Mouse (Mus musculus) lung, postnatal 14 days (tissue): ENCODE data around the gene Becn1.

Experiments used
- DNase-seq: peaks from one replicate; pipeline ENCODE4 v3.0.0; 2021

Becn1 gene

DNA sequence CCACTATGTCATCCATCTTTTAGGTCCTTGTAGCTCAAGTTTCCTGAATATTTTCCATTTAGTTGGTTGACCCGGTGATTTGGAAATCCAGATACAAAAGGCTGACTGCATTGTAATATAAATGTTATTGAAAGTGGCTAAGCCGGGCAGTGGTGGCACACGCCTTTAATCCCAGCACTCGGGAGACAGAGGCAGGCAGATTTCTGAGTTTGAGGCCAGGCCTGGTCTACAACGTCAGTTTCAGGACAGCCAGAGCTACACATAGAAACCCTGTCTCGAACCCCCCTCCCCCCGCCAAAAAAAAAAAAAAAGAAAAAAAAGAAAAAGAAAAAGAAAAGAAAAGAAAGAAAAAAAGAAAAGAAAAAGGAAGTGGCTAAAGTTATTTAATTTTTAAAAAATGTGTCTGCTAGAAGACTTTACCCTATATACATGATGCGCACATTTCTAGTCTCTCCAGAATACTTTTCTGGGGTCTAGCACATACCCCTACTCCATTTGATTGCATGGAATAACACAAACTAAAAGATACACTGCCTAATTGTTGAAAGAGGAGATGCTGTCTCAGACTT is 13.1 kb upstream of the Becn1 start:
- no peak for DNase-seq

DNA sequence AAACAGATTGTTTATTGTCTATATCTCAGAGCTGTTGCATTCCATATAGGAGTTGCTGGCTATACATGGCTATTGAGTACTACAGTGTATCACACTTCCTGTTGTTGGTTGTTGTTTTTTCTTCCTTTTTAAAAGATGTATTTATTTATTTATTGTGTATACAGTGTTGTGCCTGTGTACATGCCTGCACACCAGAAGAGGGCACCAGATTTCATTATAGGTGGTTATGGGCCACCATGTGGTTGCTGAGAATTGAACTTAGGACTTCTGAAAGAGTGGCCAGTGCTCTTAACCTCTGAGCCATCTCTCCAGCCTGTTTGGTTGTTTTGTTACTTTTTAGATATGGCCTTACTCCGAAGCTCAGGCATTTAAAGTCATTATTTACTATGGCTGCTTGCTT is 12.5 kb upstream of the Becn1 start:
- DNase-seq, result no peak

DNA sequence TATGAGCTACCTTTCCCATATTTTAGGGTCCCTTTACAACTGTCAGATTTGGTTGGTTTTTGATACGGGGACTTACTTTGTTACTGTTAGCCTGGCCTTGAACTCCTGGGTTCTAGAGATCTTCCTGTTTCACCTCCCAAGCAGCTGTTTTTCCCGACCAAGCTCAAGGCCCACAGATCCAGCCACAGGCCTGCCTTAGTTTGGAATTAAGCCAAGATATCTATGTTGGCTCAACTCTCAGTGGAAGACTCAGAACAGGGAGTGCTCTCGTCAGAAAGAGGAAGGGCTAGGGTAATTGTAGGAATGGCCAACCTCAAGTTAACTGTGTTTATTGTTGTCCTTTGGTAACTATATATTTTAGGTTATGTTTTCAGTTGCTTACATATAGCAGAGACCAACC is 10.1 kb upstream of the Becn1 start:
- no peak for DNase-seq

DNA sequence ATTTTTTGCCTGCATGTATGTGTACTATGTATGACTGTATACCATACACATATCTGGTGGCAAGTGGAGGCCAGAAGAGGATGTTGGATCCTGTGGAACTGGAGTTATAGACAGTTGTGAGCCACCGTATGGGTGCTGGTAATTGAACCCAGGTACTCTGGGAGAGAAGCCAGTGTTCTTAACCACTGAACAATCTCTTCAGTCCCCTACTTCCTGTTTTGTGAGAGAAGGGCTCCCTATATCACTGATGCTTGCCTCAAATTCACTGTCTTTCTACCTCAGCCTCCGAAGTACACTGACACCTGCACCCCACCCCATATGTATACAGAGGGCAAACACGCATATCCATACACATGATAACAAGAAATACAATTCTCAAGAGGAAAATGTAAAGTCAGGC is 9.0 kb upstream of the Becn1 start:
- DNase-seq, result no peak

DNA sequence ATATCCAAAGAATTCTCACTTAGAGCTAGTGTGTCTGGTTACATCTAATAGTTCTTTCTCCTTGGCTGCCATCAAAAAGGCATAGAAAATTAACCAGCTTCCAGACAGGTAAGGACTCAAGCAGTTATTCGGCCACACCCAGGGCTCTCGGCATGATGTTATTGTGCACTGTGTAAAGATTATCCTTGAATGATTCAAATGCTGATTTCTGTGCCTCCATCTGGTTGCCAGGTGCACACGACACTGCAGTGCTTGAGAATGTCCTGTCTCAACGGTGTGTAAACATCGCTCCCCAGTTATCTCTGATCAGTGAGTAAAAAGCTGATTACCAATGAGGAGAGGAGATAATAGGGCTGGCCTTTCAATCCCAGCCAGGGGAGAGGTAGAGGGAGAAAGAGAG is 5.7 kb upstream of the Becn1 start:
- no peak for DNase-seq

DNA sequence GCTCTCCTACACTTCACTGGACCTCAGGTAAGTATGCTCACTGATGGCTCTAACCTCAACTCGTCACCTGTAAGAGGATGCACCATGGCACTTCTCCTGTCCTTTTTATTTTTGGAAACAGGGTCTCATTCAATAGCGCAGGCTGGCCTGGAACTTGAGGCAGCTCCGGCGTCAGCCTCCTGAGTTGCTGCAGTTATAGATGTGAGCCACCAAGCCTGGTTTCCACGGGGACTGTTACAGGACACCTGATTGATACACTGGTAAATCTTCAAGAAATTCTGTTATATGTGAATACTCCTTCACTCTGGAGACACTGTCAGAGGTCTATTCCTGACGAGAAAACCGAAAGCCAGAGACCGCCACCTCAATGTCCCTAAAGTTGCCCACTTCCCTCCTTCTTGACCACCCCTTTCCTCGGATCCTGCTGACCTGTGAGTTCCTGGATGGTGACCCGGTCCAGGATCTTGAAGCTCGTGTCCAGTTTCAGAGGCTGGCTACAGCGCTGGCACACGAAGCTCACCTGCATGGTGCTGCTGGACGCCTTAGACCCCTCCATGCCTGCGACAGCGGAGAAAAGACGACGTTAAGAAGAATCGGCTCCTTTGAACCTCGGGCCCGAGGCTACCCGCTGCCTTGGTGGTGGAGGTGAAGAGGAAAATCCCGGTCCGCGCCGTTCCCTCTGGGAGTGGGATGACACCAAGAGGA is 635 bp downstream of the Becn1 start:
- no peak for DNase-seq

DNA sequence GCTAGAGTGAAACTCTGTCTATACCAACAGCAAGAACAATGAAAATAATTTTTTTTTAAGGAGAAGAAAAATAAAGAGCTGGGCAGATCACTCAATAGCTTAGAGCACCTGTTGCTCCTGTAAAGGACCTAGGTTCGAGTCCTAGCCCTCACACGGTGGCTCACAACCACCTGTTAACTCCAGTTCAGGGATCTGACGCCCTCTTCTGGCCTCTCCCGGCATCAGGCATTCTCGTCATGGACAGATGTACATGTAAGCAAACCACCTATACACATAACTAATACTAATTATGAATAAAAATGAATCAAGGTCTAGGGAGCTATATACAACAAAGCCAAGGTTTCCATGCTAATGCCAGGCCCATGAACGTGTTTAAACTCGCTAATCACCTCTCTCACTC is 1.2 kb downstream of the Becn1 start:
- no peak for DNase-seq

DNA sequence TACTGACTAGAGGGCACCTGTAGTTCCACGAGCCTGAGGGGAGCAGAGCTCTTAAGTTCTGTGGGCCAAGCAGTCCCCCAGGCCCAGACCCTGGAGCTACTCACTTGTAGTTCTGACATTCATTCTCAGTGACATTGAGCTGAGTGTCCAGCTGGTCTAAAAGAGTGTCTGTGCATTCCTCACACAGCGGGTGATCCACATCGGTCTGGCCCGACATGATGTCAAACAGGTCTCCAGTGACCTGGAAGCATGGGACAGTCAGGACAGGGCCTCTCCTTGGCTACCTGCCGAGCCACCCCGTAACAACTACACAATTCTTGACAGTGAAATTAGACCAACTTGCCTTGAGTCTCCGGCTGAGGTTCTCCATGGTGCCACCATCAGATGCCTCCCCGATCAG is 6.9 kb downstream of the Becn1 start:
- no peak for DNase-seq

DNA sequence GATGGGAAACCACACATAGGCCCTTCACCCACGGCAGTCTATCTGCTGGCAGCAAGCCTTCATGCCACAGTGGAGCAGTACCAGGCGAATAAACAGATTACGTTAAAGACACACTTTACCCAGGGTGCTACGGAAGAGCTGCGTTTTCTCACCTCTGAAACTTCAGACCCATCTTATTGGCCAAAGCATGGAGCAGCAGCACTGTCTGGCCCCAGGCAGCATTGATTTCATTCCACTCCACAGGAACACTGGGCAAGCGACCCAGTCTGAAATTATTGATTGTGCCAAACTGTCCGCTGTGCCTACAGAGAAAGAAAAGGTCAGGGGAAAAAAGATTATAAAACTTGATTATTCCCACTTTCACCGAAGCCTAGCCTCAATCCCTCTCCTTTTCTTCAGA is 10.9 kb downstream of the Becn1 start:
- DNase-seq, result no peak

DNA sequence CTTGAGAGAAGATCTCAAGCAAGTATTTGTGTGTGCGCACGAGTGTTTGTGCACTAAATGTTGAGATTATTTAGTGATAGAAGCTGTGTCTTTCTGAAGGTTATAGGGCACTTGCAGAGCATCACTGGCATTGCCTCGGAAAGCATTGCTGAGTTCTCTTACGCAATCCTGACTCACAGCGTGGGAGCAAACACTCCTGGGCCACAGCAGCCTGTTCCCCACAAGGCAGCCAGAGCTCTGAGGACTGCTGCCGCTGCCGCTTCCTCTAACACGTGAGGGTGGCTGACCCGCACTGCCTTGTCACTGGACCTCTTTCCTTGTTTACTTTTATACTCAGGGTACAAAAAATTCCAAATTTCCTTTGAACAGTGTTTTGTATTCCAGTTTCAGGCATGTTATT is 14.8 kb downstream of the Becn1 start:
- peak; percentile 33 for DNase-seq

DNA sequence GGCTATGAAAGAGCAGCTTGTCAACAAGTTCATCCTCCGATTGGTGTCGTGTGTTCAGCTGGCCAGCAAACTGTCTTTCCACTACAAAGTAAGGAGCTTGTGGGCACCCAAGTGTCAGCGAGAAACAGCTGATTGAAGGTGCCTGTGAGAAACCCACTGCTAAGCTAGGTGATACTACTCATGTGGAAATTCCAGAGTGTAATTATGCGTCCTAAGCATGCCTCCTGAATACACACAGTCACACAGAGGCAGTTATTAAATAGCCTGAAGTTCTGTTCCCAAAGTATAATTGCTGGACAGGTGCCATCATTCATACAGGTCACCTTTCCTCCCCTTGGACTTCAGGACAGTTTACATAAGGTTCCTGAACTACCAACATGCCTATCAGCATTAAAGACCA is 18.3 kb downstream of the Becn1 start:
- no peak for DNase-seq

DNA sequence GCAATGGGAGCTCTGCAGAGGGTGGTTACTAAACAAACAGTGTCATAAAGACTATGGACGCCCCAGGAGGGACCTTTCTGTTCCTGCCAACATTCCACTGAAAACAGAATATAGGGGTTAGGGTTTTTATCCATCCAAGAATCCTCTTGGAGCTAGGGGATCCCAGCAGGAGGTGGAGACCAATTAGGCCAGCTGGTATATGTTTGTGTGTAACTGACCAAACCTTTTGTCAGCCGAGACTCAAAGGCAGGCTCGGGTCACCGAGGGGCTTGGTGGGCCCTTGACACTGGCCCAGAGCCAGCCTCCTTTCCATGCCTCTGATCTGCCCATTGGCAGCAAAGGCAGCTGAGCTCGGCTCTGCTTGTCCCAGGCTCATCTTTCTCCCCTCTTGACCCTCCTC is 19.2 kb downstream of the Becn1 start:
- no peak for DNase-seq

DNA sequence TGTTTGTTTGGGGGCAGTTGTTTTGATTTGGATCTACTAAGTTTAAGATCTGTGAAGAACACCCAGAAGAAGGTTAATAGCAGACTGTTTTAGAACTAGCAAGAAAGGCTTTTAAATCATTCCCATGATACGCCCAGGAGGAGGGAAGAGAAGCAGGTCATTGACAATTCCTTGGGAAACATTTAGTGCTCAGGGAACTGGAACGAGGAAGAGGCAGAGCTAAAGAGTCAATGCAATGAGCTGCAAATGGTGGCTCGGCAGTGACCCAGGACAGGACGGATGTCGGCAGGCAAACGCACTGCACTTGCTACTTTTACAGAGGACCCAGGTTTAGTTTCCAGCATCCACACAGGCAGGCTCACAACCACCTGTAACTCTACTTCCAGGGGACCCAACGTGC is 21.2 kb downstream of the Becn1 start:
- no peak for DNase-seq

DNA sequence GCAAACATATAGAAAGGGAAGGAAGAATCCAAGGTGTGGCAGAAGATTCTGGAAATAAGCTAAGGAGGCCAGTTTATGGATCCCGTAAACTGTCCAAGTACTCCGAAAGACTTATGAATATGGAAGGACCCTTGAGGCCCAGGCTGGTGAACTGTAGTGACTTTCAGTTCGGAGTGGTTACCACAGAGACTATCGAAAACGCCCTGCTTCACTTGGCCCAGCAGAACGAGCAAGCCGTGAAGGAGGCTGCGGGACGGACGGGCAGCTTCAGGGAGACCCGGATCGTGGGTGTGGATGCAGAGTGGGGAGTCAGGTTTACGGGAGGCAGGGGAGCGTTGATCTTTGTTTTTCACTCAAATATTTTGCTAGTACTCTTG is 22.9 kb downstream of the Becn1 start:
- no peak for DNase-seq

DNA sequence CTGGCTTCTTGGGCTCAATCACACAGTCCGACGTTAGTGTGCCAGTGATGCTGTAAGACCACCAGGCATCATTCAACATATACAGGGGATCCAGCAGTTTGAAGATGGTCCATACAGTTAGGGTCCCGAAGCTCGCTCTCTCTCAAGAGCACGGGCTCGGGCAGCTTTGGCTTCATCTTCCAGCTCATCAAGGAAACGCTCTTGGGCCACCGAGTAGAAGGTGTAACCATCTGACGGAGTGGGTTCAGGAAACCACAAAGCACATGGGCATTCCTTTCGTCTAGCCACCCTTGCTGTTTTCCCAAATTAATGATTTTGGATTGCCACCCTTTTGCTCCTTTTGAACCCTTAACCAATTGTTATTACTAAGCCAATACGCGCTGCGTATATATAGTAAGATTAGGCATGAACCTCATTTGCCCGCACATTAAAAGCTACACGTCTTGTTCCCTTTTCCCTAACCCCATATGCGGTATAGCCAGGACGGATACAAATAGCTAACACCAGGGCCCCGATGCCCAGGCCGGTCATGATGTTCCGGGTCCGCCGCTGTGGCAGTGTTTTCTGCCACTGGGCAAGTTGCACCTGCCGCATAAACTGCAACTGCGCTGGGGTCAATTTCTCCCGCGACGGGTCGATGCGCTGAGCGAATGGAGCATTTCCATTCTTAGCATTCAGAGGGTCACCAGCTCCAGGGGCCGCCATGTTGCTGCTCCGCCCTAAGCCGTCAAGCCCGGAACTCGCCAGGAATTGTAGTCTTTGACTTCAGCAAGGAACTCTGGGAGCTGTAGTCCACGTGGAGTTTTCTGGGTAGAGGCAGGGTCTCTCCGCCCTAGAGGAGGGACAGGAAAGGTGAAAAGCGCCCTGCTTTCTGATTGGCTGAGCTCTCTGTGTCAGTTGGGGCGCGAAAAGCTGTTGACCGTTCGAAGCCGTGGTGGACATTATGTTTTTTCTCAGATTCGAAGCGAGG is 23.6 kb downstream of the Becn1 start, which contains the start of the genes Cntd1 and Coa3:
Gene Cntd1 (plus strand): TSS at position 790 of the 970 bp plus-strand sequence.
Gene Coa3 (minus strand): TSS at position 892 of the 970 bp plus-strand sequence.
- peak; percentile 83 for DNase-seq

DNA sequence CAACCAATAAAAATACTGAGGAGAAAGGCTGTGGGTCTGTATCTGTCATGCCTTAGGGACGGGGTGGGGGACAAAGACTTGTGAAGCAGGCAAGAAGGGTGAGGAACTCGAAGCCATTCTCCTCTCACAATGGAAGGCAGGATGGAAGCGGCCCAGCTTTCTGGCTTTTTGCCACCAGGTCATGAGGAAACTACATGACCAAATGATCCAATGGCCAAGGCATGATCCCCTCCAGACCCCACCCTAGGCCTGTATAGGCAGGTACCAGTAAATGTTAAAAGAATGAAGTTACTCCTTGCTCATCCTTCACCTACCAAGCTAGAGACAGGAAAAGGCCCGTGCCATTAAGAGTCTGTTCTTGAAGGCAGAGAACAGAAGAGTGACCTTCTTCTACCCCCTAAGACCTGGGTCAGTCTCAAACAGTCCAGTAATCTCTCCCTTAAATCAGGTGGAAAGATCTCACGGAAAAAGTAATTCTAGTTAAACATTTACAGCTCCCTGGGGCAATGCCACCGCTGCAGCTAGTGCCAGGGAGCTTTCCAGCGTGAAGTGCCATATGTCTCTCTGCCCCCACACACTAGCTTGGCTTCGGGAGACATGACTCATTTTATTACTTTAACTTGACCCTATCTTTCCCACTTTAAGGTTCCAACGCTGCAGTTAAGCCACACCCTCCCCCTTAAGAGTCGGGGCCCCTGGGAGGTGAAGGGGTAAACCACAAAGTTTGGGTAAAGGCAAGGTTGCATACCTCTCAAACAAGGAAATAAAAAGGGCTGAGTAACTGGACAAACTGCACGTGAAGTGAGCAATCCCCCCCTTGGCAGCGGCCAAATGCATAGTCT is 24.5 kb downstream of the Becn1 start:
- no peak for DNase-seq

DNA sequence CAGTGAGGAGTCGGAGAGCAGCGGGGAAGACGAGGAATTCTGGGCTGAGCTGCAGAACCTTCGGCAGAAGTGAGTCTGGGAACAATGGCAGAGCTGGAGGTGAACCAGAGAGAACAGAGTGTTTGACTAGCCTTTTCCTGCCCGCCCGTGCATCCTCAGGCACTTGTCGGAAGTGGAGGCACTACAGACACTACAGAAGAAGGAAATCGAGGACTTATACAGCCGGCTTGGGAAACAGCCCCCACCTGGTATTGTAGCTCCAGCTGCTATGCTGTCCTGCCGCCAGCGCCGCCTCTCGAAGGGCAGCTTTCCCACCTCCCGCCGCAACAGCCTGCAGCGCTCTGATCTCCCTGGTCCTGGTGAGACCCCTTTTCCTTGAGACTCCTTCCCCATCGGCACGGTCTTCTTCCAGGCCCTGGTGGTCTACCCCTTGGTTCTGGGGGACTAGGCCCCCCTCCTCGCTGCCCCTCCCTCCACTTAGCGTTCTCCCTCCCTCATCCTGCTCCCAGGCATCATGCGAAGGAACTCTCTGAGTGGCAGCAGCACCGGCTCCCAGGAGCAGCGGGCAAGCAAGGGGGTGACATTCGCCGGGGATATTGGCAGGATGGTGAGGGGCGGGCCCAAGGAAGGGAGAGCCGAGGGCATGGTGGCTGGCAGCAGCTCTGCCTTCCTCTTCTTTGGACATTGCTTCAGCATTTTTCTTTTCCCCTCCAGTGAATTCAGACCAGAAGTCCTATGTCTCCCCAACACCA is 25.6 kb downstream of the Becn1 start:
- DNase-seq, result no peak

DNA sequence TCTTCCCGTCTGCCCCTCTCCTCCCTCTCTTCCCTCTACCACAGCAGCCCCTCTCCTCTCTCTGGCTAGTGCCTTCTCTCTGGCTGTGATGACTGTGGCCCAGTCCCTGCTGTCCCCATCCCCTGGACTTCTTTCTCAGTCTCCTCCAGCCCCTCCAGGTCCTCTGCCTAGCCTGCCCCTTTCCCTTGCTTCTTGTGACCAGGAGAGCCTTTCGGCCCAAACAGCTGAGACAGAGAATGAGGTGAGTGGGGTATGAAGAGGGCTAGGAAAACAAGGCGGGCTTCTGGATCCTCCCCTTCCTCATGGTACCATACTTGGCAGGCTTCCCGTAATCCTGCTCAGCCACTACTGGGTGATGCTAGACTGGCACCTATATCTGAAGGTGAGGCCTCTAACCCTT is 26.8 kb downstream of the Becn1 start:
- DNase-seq, result no peak

DNA sequence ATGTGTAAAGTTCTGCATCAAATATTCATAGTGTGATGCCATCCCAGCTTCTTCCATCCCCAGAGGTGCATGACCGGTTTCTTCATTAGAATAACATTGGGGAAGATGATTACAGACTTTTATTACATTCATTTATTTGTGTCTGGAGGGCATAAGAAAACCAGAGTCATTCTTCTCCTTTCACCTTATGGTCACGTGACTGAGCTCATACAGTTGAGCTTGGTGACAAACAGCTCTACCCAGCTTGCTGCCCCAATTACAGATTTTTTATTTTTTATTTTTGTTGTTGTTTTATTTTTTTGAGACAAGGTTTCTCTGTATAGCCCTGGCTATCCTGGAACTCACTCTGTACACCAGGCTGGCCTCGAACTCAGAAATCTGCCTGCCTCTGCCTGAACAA is 29.6 kb downstream of the Becn1 start:
- DNase-seq, result no peak

DNA sequence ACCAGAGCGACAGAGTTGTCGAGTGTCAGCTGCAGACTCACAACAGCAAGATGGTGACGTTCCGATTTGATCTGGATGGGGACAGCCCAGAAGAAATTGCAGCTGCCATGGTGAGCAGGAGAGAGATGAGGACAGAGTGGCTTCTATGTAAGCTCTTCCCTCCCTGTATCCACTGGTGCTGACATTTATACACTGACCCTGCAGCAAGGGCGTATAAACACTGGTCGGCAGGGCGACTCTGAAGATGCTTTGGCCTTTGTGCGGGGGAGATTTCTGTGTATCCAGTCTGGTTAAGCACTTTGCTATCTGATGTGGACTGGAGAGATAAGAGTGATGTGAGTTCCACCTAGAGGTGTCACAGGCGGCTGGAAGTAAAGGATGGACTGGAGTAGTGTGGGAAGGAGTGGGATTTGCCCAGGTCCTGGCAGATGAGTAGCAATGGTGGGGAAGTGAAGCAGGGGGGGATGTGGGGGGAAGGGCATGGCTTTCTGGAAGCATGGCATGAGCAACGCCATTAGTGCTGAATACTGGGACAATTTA is 32.4 kb downstream of the Becn1 start:
- no peak for DNase-seq

DNA sequence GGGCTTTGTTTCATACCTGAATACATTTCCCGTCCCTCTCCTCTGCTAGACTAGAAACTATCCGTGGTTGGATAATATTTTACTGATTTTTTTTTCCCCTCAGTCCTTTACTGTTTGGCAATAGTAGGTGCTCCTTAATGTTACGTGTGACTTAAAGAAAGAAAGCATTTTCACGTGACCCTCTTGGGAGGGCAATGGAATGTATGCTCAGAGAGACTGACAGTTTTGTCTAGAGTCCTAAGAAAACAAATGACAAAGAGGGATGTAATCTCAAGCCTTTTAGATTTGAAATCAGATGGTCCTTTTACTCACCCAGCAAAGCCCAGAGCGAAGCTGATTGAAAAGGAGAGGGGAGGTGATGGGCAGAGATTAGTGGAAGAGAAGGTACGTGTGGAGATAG is 36.2 kb downstream of the Becn1 start:
- DNase-seq, result no peak

DNA sequence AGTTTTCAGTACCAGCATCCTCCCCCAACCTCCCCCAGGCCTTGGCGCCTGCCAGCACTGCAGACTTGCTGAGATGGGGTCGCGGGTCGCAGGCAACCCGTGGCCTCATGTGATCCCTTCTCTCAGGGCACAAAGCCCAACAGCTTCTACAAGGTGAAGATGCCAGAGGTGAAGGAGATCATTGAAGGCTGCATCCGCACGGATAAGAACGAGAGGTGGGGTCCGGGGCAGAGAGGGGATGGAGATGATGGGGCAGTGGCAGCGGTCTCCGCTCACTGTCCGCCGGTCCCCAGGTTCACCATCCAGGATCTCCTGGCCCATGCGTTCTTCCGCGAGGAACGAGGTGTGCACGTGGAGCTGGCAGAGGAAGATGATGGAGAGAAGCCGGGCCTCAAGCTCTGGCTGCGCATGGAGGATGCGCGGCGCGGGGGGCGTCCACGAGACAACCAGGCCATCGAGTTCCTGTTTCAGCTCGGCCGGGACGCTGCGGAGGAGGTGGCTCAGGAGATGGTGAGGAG is 37.1 kb downstream of the Becn1 start:
- DNase-seq, result no peak
